Mouse (Mus musculus) kidney, adult 9 months (tissue): Measurements from ENCODE around the gene Ctnna2.

Source experiments
- DNase-seq: peaks from one replicate; pipeline ENCODE4 v3.0.0; 2022

Gene Ctnna2

GRCm38 (mm10) chr6:77416999-77417398 is 562.5 kb downstream of the Ctnna2 start:
- DNase-seq: no peak

GRCm38 (mm10) chr6:77413530-77413929 is 566.0 kb downstream of the Ctnna2 start:
- DNase-seq: no peak

GRCm38 (mm10) chr6:77408481-77408880 is 571.0 kb downstream of the Ctnna2 start:
- DNase-seq: no peak

- peak; percentile 72 for DNase-seq
Observed at GRCm38 (mm10) chr6:77400751-77401150, 578.7 kb downstream of the Ctnna2 start.

GRCm38 (mm10) chr6:77391663-77392062 is 587.8 kb downstream of the Ctnna2 start:
- no peak for DNase-seq

- no peak for DNase-seq
Observed at GRCm38 (mm10) chr6:77381309-77381708, 598.2 kb downstream of the Ctnna2 start.

- DNase-seq: no peak
Observed at GRCm38 (mm10) chr6:77373132-77373531, 606.4 kb downstream of the Ctnna2 start.

- DNase-seq: no peak
Observed at GRCm38 (mm10) chr6:77371147-77371546, 608.4 kb downstream of the Ctnna2 start.

- no peak for DNase-seq
Observed at GRCm38 (mm10) chr6:77358471-77358837, 621.0 kb downstream of the Ctnna2 start.

GRCm38 (mm10) chr6:77357748-77358470 is 621.6 kb downstream of the Ctnna2 start:
- no peak for DNase-seq

GRCm38 (mm10) chr6:77354826-77355225 is 624.7 kb downstream of the Ctnna2 start:
- DNase-seq: peak; percentile 71

GRCm38 (mm10) chr6:77343781-77344180 is 635.7 kb downstream of the Ctnna2 start:
- DNase-seq: no peak

- DNase-seq: no peak
Observed at GRCm38 (mm10) chr6:77335537-77335936, 644.0 kb downstream of the Ctnna2 start.

- DNase-seq: no peak
Observed at GRCm38 (mm10) chr6:77324748-77325147, 654.8 kb downstream of the Ctnna2 start.

- no peak for DNase-seq
Observed at GRCm38 (mm10) chr6:77324327-77324726, 655.2 kb downstream of the Ctnna2 start.

- no peak for DNase-seq
Observed at GRCm38 (mm10) chr6:77306796-77307195, 672.7 kb downstream of the Ctnna2 start.

GRCm38 (mm10) chr6:77301305-77301704 is 678.2 kb downstream of the Ctnna2 start:
- no peak for DNase-seq

- no peak for DNase-seq
Observed at GRCm38 (mm10) chr6:77291415-77291814, 688.1 kb downstream of the Ctnna2 start.

- no peak for DNase-seq
Observed at GRCm38 (mm10) chr6:77288402-77288801, 691.1 kb downstream of the Ctnna2 start.

- DNase-seq: no peak
Observed at GRCm38 (mm10) chr6:77286317-77286716, 693.2 kb downstream of the Ctnna2 start.

GRCm38 (mm10) chr6:77278794-77279193 is 700.7 kb downstream of the Ctnna2 start:
- no peak for DNase-seq

- DNase-seq: no peak
Observed at GRCm38 (mm10) chr6:77265163-77265562, 714.3 kb downstream of the Ctnna2 start.

GRCm38 (mm10) chr6:77257358-77258105 is 722.0 kb downstream of the Ctnna2 start:
- DNase-seq: peak; percentile 19

GRCm38 (mm10) chr6:77256348-77256747 is 723.2 kb downstream of the Ctnna2 start:
- DNase-seq: peak; percentile 27
